Mouse (Mus musculus) heart, adult 2 months (tissue): ENCODE data around the gene Prss42.

Experiments
- CTCF ChIP-seq: fragments of 200-600 bp; IDR thresholded peaks from 2 replicates; pipeline ENCODE4 v1.8.1; 2022; ENCODE audit warnings: antibody characterized with exemption, mild to moderate bottlenecking, moderate library complexity
- EP300 ChIP-seq: fragments of 200-500 bp; IDR thresholded peaks from 2 replicates; pipeline ENCODE4 v1.6.1; 2011; ENCODE audit warnings: low read depth, low read length, control low read depth; ENCODE audit not compliant: insufficient read depth
- POLR2A ChIP-seq: fragments of 200-500 bp; IDR thresholded peaks from 2 replicates; pipeline ENCODE4 v1.6.1; 2011; ENCODE audit warnings: mild to moderate bottlenecking, low read depth, low read length, control low read depth; ENCODE audit not compliant: insufficient read depth

DNA sequence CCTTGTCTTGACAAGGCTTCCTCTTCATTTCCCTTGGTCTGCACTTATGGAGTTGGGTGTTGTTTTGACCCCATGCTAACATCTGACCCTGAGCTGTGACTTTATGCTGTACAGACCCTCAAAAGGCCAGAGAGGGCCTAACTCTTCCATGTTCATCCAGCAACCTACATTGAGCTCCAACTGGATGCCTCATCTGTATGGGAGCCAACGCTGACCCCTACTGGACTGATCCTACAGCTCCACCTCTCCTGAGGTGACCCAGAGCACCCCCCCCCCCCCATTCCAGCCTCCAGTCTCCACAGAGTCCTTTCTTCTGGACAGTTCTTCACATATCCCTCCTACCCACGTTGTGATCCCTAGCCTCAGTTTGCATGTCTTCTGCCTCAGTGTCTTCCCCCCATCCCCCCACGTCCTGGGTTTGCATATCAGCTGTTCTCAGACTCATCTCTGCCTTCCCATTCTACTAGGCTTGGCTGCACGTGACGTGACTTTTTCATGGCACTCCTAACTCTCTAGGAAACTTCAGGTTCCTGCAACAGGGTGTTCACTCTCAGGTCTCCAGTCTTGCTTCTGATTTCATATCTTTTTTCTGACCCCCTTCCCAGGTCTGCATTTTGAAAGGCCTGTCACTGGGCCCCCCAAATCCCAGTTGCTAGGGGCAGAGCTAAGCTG, 18.6 kb upstream of the Prss42 start:
- TF ChIP-seq CTCF (peak; percentile 37), POLR2A (no peak), EP300 (no peak)
